Mouse (Mus musculus) gastrocnemius, postnatal 25 days (tissue): ENCODE measurements around the gene Slc26a1. TPM values are rescaled to one million over a fixed set of nuclear protein-coding genes. Genes with fewer than 3 reads are reported as not detected.
"Not testable (repeated sequence)": the region's sequence is repeated elsewhere in the genome, so short reads cannot be mapped to it uniquely, and the experiment has no call there.

Experiments
- DNase-seq: peaks from one replicate; pipeline ENCODE4 v3.0.0; 2022
- total RNA-seq, 2 experiments: library from RNA; stranded (reverse); gene quantifications; 1 replicate in 1 of 2; 2 replicates in 1 of 2; pipeline ENCODE4 v1.2.3; 2021

Gene Slc26a1
- total RNA-seq, 2 experiments from 2014 or later: not detected

- no peak for DNase-seq
These were observed 19.3 kb downstream of the Slc26a1 start for GRCm38 (mm10) chr5:108655891-108656650.

GRCm38 (mm10) chr5:108655381-108655780, 20.0 kb downstream of the Slc26a1 start:
- no peak for DNase-seq

GRCm38 (mm10) chr5:108654444-108654990, 20.9 kb downstream of the Slc26a1 start:
- DNase-seq: no peak

- DNase-seq: no peak
These were observed 22.0 kb downstream of the Slc26a1 start for GRCm38 (mm10) chr5:108653341-108653740.

- DNase-seq: no peak
These were observed 23.5 kb downstream of the Slc26a1 start for GRCm38 (mm10) chr5:108651823-108652222.

GRCm38 (mm10) chr5:108651136-108651720, 24.1 kb downstream of the Slc26a1 start:
- no peak for DNase-seq

- DNase-seq: no peak
These were observed 25.0 kb downstream of the Slc26a1 start for GRCm38 (mm10) chr5:108650341-108650740.

GRCm38 (mm10) chr5:108648937-108649576, 26.3 kb downstream of the Slc26a1 start:
- DNase-seq: no peak

GRCm38 (mm10) chr5:108647820-108648465, 27.4 kb downstream of the Slc26a1 start:
- DNase-seq: no peak

GRCm38 (mm10) chr5:108647311-108647710, 28.1 kb downstream of the Slc26a1 start:
- no peak for DNase-seq

- no peak for DNase-seq
These were observed 29.1 kb downstream of the Slc26a1 start for GRCm38 (mm10) chr5:108646343-108646660.

GRCm38 (mm10) chr5:108645651-108646342, 29.6 kb downstream of the Slc26a1 start:
- peak; percentile 52 for DNase-seq

GRCm38 (mm10) chr5:108643674-108644073, 31.7 kb downstream of the Slc26a1 start:
- no peak for DNase-seq

- DNase-seq: no peak
These were observed 39.2 kb downstream of the Slc26a1 start for GRCm38 (mm10) chr5:108636172-108636571.

GRCm38 (mm10) chr5:108634088-108634487, 41.3 kb downstream of the Slc26a1 start:
- not testable (repeated sequence) for DNase-seq

GRCm38 (mm10) chr5:108633676-108634075, 41.7 kb downstream of the Slc26a1 start:
- no peak for DNase-seq

- peak; percentile 93 for DNase-seq
These were observed 45.5 kb downstream of the Slc26a1 start, which contains the start of the genes Gak and Tmem175 for GRCm38 (mm10) chr5:108629634-108630483. Gene Gak, minus strand, starts transcription at chr5:108629755. Gene Tmem175, plus strand, starts transcription at chr5:108629770.

GRCm38 (mm10) chr5:108628891-108629633, 46.3 kb downstream of the Slc26a1 start:
- no peak for DNase-seq

- DNase-seq: no peak
These were observed 49.2 kb downstream of the Slc26a1 start for GRCm38 (mm10) chr5:108626050-108626660.

- no peak for DNase-seq
These were observed 53.5 kb downstream of the Slc26a1 start for GRCm38 (mm10) chr5:108621870-108622269.
